Mouse (Mus musculus) ES-Bruce4 (cell line): Measurements from ENCODE around the gene Cacna2d2. TPM values are rescaled to one million over a fixed set of nuclear protein-coding genes. Genes with fewer than 3 reads are reported as not detected.

ENCODE experiments used
- H3K27ac ChIP-seq: 2 replicates; pipeline ENCODE4 v1.5.1; 2012; ENCODE audit warnings: low read length, inconsistent platforms; ENCODE audit not compliant: insufficient read depth
- H3K27me3 ChIP-seq: 2 replicates; pipeline ENCODE4 v1.6.1; 2012; ENCODE audit warnings: mild to moderate bottlenecking, low read length, inconsistent platforms; ENCODE audit not compliant: control insufficient read depth, poor library complexity, insufficient read depth, severe bottlenecking
- H3K36me3 ChIP-seq: 2 replicates; pipeline ENCODE4 v1.6.1; 2012; ENCODE audit warnings: inconsistent platforms, mild to moderate bottlenecking, low read length, moderate library complexity; ENCODE audit not compliant: control insufficient read depth, poor library complexity, insufficient read depth, severe bottlenecking
- H3K4me1 ChIP-seq: one replicate; pipeline ENCODE4 v1.8.1; 2011; ENCODE audit warnings: low read length; ENCODE audit not compliant: control insufficient read depth, insufficient read depth
- H3K4me3 ChIP-seq: 2 replicates; pipeline ENCODE4 v1.5.1; 2011; ENCODE audit warnings: low read depth, mild to moderate bottlenecking, low read length
- H3K9ac ChIP-seq: 2 replicates; pipeline ENCODE4 v1.6.1; 2012; ENCODE audit warnings: low read depth, mild to moderate bottlenecking, inconsistent platforms; ENCODE audit not compliant: poor library complexity, severe bottlenecking
- H3K9me3 ChIP-seq: replicated peaks from 2 replicates; pipeline ENCODE4 v1.6.1; 2012; ENCODE audit warnings: mild to moderate bottlenecking, low read length, inconsistent platforms; ENCODE audit not compliant: control insufficient read depth, poor library complexity, insufficient read depth, severe bottlenecking
- CTCF ChIP-seq: IDR thresholded peaks from one replicate; pipeline ENCODE4 v1.8.1; 2011; ENCODE audit warnings: low read depth, low read length
- EP300 ChIP-seq: IDR thresholded peaks from 2 replicates; pipeline ENCODE4 v1.6.1; 2011; ENCODE audit warnings: low read depth, low read length; ENCODE audit not compliant: insufficient read depth
- POLR2A ChIP-seq: IDR thresholded peaks from one replicate; pipeline ENCODE4 v1.8.1; 2011; ENCODE audit warnings: low read length; ENCODE audit not compliant: insufficient read depth
- polyA plus RNA-seq: library from polyadenylated mRNA; stranded (reverse); fragments of >200 nt; gene quantifications from 2 replicates; pipeline ENCODE4 v1.2.4, GENCODE M21; 2011; ENCODE audit warnings: low read depth; ENCODE audit not compliant: missing spikeins, insufficient read depth, insufficient read length

The Cacna2d2 gene
- polyA plus RNA-seq, 1 experiment = 3.2 TPM

- no peak overlapping the region for H3K27ac ChIP-seq
- no peak overlapping the region for H3K9ac ChIP-seq
- H3K36me3 ChIP-seq = no peaks in the 10 kb centered on the region
- H3K4me3 ChIP-seq = no peak overlapping the region
- no peaks in the 10 kb centered on the region for H3K9me3 ChIP-seq
- H3K4me1 ChIP-seq = no peaks in the 10 kb centered on the region
- TF ChIP-seq EP300 = no peak
- TF ChIP-seq CTCF = no peak
- no peak for TF ChIP-seq POLR2A
- no peaks in the 10 kb centered on the region for H3K27me3 ChIP-seq
Observed at GRCm38 (mm10) chr9:107486086-107486485, 86.7 kb downstream of the Cacna2d2 start.

GRCm38 (mm10) chr9:107486507-107487225 is 87.3 kb downstream of the Cacna2d2 start:
- no peak for TF ChIP-seq EP300
- TF ChIP-seq POLR2A = no peak
- no peak for TF ChIP-seq CTCF
- Histone ChIP-seq H3K4me1 (no peaks in the 10 kb centered on the region), H3K27me3 (no peaks in the 10 kb centered on the region), H3K4me3 (no peak overlapping the region), H3K27ac (no peak overlapping the region), H3K9ac (no peak overlapping the region), H3K9me3 (no peaks in the 10 kb centered on the region), H3K36me3 (no peaks in the 10 kb centered on the region)

- Histone ChIP-seq H3K4me3 (no peak overlapping the region), H3K27ac (no peak overlapping the region), H3K36me3 (no peaks in the 10 kb centered on the region), H3K9me3 (no peaks in the 10 kb centered on the region), H3K9ac (no peak overlapping the region), H3K27me3 (no peaks in the 10 kb centered on the region), H3K4me1 (no peaks in the 10 kb centered on the region)
- no peak for TF ChIP-seq CTCF
- no peak for TF ChIP-seq EP300
- no peak for TF ChIP-seq POLR2A
Observed at GRCm38 (mm10) chr9:107490146-107490545, 90.7 kb downstream of the Cacna2d2 start.

- Histone ChIP-seq H3K27ac (no peak overlapping the region), H3K36me3 (no peaks in the 10 kb centered on the region), H3K9ac (no peak overlapping the region), H3K9me3 (no peaks in the 10 kb centered on the region), H3K27me3 (no peaks in the 10 kb centered on the region), H3K4me3 (no peak overlapping the region), H3K4me1 (no peaks in the 10 kb centered on the region)
- TF ChIP-seq EP300 (no peak), CTCF (no peak), POLR2A (no peak)
Observed at GRCm38 (mm10) chr9:107490625-107491024, 91.2 kb downstream of the Cacna2d2 start.

GRCm38 (mm10) chr9:107493511-107493910 is 94.1 kb downstream of the Cacna2d2 start:
- H3K9ac ChIP-seq = no peak overlapping the region
- H3K36me3 ChIP-seq = no peaks in the 10 kb centered on the region
- H3K27ac ChIP-seq = no peak overlapping the region
- no peaks in the 10 kb centered on the region for H3K9me3 ChIP-seq
- no peaks in the 10 kb centered on the region for H3K4me1 ChIP-seq
- no peaks in the 10 kb centered on the region for H3K27me3 ChIP-seq
- TF ChIP-seq CTCF = no peak
- no peak for TF ChIP-seq EP300
- no peak for TF ChIP-seq POLR2A
- no peak overlapping the region for H3K4me3 ChIP-seq

- no peak overlapping the region for H3K27ac ChIP-seq
- H3K4me1 ChIP-seq = no peaks in the 10 kb centered on the region
- H3K36me3 ChIP-seq = no peaks in the 10 kb centered on the region
- TF ChIP-seq CTCF = no peak
- TF ChIP-seq EP300 = no peak
- TF ChIP-seq POLR2A = no peak
- no peaks in the 10 kb centered on the region for H3K9me3 ChIP-seq
- no peak overlapping the region for H3K9ac ChIP-seq
- H3K27me3 ChIP-seq = no peaks in the 10 kb centered on the region
- H3K4me3 ChIP-seq = no peak overlapping the region
Observed at GRCm38 (mm10) chr9:107494238-107494637, 94.8 kb downstream of the Cacna2d2 start.
